Mouse (Mus musculus): ENCODE data around the gene A930033H14Rik. TPM values are rescaled to one million over a fixed set of nuclear protein-coding genes. Genes with fewer than 3 reads are reported as not detected.

A930033H14Rik gene
- total RNA-seq, 2 experiments from 2014 or later, result 2.4 to 2.8 TPM

DNA sequence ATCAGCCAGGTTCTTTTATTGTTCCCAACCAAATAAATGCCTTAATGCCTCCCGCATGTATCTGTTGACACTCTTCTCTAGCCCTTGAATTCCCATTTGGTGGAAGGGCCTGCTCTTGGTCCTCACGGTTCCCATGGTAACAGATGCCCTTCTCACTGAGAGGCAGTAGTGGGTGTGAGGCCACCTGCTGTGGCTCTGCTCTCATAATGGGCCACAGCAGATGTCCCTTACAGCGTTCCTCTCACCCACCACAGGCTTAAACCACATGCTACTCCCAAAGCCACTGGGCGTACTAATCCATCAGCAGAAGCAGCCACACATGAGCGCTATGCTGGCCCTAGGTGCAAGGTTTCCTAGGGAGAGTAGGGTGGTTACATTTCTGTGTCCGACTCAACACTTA is 25.4 kb upstream of the A930033H14Rik start:
- no peak for DNase-seq
- intact Hi-C loops (cut with DNase I), result no loop called here

DNA sequence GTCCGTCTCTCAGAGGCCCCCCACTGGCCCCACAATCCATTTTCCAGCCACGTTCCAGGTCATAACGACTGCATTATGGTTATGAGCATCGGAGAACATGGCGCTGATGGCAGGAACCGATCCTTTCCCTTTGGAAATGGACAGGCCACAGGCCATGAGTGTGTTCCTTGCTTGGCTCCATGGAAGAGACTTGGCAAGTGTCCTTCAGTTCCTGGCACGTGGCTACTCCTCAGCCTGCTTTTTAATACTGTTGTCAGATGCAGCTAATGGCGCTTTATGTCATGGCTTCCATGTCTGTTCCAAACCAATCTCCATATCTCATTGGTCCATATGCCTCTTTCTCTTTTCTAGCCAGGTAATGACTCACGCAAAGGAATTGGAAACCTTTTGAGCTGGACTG is 24.9 kb upstream of the A930033H14Rik start:
- intact Hi-C loops (cut with DNase I), result no loop called here
- DNase-seq, result no peak

DNA sequence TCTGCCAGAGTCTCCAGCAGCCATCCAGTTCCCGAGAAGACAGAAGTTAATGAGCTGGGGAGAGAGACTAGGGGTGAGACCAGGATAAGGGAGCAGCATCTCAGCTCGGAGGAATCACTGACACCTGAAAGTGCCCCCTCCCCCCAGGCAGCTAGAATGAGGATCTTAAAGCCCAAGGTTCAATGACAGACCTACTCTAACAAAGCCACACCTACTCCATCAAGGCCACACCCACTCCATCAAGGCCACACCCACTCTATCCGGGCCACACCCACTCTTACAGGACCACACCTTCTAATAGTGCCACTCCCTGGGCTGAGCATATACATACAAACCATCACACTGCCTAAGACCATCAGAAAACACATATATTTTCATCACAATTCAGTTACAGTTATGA is 24.3 kb upstream of the A930033H14Rik start:
- no peak for DNase-seq
- intact Hi-C loops (cut with DNase I), result no loop called here

DNA sequence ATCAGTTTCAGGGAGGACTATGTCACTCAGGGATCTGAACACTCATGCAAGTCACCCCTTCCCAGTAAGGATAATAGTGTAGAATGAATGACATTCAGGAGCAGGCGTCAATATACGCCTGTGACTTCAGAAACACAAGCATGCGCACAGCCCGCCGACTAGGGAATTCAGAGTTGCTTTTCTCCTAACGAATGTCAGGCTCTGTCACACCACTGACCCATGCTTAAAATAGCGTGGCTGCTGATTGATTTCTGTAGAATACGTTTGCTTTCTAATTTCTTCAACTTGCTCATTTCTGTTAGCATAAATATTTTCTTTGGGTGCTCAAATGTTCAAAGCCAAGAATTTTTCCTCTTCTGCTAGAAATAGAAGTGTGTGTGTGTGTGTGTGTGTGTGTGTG is 13.1 kb upstream of the A930033H14Rik start:
- DNase-seq, result no peak
- intact Hi-C loops (cut with DNase I), result no loop called here

DNA sequence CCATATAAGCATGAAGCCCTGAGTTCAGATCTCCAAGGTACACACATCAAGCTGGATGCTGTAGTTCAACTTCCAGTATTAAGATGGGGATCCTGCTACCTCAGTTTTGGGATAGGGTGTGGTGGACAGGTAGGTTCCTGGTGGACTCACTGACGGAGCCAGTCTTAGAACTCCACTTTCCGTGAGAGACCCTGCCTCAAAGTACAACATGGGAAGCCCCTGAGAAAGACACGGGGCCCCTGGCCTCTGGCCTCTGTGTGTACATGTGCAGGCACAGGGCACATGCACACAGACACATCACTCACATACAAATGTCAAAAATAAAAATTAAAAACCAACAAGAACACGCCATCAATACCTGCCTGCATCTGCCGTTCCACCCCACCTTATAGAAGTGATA is 12.6 kb upstream of the A930033H14Rik start:
- no peak for DNase-seq
- intact Hi-C loops (cut with DNase I), result no loop called here

DNA sequence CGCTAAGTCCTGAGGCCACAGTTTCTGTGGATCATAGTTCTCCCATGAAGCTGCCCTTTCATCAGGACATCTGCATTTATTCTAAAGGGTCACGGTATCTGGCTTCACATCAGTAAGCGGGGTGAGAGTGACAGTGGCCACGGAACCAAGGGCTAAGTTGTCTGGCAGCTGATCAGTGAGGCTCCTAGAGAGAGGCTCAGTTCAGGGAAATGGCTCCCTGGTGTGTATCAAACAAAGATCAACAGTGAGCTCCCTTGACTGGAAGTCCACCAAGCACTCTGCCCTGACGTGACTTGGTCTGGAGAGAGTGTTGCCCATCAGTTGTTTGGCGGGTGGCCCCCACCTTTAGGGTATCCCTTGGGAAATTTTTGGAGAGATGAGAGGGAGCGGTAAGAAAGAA is 11.4 kb upstream of the A930033H14Rik start:
- DNase-seq, result no peak

DNA sequence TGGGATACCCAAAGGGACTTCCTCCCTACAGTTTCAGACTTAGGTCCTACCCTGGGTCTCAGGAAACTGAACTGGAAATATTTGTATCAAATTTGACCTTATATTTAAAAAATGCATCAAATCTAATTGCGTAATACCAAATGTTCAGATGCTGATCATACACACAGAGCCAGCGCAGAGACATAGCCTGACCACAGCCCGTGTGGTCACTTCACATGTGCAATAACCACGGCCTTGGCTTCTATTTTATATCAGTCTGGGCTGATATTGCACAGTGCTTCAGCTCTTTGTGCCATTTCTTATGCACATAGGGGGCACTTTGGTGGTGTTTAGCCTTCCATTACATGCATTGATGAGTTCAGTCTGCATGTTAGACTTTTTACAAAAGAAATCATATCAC is 10.3 kb upstream of the A930033H14Rik start:
- intact Hi-C loops (cut with DNase I), result no loop called here
- no peak for DNase-seq

More for the DNA sequence above, 11.4 kb upstream of the A930033H14Rik start:
- intact Hi-C loops (cut with DNase I), result no loop called here

DNA sequence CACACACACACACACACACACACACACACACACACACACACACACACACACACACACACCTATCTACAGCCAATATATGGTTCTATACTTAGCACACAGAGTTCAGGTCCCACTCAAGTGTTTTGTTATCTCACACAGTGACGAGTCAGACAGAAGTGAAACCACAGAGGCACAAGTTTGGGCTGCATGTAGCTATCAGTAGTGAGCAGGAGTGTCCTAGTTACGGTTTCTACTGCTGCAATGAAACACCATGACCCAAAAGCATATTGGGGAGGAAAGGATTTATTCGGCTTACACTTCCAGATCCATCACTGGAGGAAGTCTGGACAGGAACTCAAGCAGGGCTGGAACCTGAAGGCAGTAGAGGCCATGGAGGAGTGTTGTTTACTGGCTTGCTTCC is 9.1 kb upstream of the A930033H14Rik start:
- intact Hi-C loops (cut with DNase I), result no loop called here
- DNase-seq, result no peak

DNA sequence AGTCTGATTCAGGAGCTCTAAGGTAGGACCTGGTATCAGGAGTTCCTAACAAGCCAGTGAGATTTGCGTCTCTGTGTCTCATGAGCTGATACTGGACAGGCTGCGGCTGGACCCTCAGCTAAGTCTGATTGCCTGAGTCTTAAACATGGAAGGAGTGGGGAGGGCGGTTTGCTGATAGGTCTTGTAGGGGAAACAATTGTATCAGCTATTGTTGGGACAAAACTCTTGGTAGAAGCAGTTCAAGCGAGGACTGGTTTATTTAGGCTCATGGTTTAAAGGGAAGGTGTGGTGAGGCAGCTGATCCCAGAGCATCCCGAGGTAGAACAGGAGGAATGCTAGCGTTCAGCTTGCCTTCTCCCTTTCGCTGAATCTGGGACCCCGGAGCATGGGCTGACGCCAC is 8.2 kb upstream of the A930033H14Rik start:
- DNase-seq, result no peak
- intact Hi-C loops (cut with DNase I), result no loop called here

DNA sequence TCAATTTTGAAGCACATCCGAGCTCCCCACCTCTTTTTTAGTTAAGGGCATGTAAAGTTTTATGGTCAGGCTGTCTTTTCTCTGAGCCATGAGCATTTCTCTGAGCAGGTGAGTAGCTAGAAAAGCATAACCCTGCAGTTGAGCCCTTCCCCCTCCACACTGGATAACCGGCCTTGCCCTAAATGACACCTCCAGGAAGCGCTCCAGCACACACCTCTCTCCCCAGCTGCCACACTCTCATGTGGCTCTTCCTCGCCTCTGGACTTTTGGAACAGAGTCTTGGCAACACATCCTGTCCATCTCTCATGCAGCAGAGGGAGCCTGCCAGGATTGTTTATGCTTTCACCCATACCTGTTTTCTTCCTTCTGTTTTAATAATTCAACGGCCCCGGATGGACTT is 7.4 kb upstream of the A930033H14Rik start:
- DNase-seq, result peak; percentile 55 to 59
- intact Hi-C loops (cut with DNase I), result no loop called here

DNA sequence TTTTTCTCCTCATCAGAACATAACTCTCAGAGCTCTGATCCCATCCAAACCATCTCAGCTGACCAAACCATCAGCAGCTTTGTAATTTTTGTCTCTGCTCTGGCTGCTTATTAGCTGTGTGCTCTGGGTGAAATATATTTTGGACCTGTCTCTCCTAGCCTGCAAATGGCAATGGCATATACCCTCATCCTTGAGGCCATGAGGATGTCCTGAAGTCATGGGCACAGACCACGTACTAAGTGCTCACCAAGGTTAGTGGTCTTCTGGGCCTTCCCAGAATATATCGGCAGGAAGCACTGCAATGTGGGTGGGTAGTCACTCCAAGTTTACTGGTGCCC is 6.4 kb upstream of the A930033H14Rik start:
- DNase-seq, result no peak
- intact Hi-C loops (cut with DNase I), result no loop called here

DNA sequence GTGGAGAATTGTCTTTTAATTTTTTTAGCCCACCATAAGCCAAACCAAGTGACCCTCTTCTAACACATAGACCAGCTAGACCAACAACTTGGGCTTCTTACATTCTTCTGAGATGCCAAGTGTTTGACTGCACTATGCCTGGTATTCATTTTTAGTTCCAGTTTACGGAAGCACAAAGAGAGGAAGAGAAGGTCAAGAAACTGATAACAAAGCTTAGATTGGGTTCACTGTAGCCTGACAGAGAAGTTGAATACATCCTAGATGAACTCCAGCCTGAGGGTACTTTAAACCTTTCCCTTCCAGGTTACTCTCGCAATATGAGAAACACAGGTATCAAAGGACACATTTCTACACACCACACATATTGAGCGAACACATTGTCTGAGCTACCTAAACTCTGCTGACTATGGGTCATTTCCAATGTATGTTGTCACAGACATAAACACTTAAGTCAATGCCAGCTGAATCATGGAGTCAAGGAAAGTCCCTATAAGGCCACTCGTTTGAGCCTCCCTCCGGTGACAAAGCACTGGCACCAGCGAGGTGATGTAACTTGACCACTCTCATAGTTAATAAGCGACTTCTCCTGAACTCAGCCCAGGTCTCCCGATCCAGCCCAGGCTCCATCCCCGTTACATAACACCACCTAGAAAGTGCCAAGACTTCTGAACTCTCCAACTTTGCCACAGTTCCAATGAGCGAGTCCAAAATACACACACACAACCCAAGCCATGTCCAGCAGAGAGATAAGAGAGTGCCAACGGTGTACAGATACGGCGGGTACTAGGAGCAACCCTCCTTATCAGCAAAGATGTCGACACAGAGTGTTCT is 5.8 kb upstream of the A930033H14Rik start:
- DNase-seq, result peak; percentile 64 to 69
- intact Hi-C loops (cut with DNase I), result no loop called here

DNA sequence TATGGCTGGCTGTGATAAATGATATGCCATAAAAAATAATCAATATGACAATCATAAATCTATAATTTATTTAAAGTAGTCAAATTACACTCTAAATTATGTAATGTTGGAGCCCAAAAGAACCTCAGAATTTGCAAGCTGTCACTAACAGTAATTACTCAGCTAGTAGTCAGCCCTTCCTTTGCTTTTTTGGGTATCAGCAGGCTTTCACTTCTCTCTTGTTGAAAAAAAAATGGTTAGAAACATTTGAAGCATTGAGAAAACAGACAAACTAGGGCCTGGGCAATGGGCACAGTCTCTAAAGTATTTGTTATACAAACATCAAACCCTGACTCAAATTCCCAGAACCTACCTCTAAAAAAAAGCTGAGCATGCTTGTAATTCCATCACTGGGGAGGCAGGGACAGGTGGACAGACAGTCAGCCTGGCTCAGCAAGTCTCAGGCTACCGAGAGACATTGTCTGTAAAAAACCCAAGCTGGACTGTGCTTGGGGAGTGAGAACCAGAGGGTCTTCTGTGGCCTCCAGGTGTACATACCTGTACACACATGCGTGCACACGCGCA is 4.3 kb upstream of the A930033H14Rik start:
- DNase-seq, result no peak
- intact Hi-C loops (cut with DNase I), result no loop called here

DNA sequence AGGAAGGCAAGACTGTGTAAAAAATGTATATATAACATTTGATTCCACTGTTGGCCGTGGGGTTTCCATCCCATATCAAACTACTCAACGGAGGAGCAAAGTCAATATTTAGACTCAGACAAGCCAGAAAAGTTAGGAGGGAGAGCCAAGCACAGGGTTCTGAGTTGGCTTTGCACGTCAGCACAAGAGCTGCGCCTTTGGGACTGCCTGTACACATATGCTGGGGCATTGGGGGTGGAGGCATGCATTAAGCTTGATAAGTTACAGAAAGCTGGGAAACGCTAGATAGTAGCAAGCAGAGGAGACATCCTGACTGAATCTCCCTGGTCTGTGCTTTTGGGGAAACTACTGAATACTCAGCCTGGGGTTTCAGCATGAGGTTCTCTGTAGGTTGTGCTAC is 1.1 kb upstream of the A930033H14Rik start:
- DNase-seq, result peak in 1 of 2 experiments; percentile 31
- intact Hi-C loops (cut with DNase I), result loop anchor here (2.0 kb wide), 2 partner anchors 27 to 49 kb away; no protein-coding TSS in a partner anchor

DNA sequence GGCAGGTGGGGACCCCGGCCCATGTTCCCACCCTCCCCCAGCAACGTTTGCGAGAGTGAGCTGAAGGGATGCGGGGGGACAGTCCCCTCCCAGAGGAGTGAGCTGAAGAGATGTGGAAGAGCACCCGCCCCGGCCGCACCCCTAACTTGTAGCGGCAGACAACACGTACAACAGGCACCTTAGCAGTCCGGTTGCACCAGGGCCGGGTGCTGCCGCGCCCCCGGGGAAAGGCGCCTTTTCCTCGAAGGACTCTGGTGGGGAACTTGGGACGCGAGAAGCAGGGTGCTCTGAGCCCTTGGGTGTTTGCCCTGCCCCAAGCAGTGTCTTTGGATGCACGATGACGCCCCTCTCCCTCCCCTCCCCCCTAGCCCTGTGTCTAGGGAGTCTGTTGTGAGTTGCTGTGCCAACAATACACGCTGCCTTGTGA is 566 bp upstream of the A930033H14Rik start:
- DNase-seq, result peak in 1 of 2 experiments; percentile 43
- intact Hi-C loops (cut with DNase I), result loop anchor here (2.0 kb wide), 2 partner anchors 27 to 49 kb away; no protein-coding TSS in a partner anchor

DNA sequence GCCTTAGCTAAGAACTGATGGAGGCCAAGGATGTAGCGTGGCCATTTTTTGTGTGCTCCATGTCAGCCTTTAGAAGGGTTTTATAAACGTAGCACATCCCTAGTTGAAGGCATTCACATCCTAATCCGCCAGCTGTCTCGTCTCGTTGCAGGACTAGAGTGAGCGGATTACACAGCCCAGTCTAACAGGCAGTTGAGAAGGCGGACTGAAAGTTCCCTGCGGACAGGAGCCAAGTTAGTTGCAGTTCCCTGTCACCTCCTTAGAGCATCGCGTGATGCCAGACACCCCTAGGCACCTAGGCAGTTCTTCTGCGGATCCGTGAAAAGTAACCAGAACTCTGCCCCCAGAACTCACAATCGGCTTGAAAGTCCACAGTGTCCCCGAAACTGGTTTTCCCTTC is 922 bp downstream of the A930033H14Rik start:
- intact Hi-C loops (cut with DNase I), result loop anchor here (2.0 kb wide), 2 partner anchors 25 to 51 kb away; no protein-coding TSS in a partner anchor
- peak; percentile 52 to 53 for DNase-seq

DNA sequence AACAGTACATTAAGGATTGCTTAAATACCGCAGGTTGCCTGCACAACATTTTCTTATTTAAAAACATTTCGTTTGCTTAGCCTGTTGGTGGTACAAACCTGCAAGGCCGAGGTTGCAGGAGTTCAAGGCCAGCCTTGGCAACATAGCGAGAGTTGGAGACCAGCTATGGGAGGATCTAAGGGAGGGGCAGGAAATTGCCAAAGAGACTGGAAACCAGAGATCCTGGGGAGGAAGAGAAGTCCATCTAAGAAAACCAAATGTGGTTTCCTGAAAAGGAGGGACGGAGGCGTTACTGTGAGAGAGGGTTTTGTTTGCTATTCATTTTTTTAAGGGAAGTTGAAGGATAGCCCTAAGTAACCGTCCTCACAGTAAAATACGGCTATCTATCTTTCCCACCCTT is 1.3 kb downstream of the A930033H14Rik start:
- intact Hi-C loops (cut with DNase I), result no loop called here
- peak; percentile 31 to 47 for DNase-seq

DNA sequence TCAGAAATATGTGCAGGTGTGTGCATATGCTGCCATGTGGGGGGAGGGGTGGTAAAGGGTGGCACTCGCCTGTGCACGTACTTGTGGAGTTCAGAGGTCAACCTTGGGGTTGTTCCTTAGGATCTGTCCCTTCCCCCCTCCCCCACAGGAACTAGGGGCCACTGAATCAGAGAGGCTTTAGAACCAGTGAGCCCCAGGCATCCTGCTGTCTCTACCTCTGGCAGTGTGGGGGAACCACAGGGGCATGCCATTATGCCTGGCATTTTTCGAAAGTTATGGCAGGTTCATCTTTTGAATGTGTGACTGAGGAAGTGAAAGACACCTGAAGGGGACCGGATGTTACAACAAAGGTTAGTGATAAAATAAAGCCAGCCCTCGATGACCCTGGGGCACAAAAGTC is 2.2 kb downstream of the A930033H14Rik start:
- DNase-seq, result no peak
- intact Hi-C loops (cut with DNase I), result no loop called here

DNA sequence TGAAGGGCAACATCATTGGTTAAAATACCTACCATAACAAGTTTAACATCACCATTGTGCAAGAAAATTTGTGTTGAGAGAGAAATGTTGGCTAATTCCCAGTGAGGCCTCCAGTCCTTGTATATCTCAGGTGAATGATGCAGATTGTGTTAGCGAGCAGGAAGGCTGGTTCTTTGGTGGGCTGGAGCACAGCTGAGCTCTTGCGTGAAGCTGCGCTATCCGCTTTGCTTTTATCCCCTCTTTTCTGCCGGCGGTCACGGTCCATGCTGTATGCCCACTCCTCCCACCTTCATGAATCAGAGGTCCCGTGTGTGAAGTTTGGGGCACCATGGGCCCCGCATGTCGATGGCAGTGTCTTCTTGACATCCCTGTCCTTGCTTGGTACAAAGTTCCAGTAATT is 2.9 kb downstream of the A930033H14Rik start:
- DNase-seq, result no peak
- intact Hi-C loops (cut with DNase I), result no loop called here

DNA sequence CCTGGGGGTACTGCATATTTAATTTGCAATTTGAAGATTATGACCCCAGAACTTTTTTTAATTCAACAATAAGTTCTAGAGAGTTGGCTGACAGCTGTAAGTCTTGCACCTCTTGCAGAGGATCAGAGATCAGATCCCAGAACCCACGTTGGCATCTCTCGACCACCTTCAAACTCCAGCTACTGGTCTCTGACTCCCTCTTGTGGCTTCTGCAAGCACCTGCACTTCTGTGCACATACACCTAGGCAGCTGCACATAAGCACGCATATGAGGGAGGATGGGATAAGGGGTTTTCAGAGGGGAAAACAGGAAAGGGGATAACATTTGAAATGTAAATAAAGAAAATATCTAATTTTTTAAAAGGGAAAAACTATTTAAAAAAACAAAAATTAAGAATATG is 4.2 kb downstream of the A930033H14Rik start:
- intact Hi-C loops (cut with DNase I), result loop anchor here (1.0 kb wide), 1 partner anchor 19 kb away; no protein-coding TSS in a partner anchor
- no peak for DNase-seq

DNA sequence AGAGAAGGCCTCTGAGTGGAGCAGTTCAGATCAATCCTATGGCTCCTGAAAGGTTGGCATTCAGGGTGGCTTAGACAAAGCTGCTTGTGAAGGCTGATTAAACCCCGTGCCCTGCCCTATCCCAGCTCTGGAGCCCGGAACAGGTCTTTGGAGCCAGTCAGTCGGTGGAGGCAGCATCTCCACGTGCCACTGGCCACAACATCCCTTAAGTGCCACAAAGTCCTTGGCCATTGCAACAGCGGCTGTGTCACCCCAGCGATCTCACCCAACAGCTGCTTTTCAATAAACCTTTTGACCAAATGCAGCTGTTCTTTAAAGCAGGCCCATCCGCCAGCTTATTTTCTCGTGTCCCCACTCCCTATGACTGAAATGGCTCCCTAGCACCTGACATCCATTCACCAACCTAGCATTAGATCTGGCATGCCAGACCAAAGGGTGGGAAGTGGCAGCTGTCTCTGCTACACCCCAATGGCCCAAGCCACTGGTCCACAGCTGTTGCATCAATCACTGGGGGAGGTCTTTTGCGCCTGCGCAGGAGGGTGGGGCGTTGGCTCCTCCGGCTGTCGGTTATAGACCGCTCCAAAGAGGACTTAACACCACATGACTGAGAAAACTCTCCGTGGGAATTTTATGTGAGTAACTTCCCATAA is 4.8 kb downstream of the A930033H14Rik start:
- DNase-seq, result peak; percentile 45 to 56
- intact Hi-C loops (cut with DNase I), result loop anchor here (1.0 kb wide), 1 partner anchor 19 kb away; no protein-coding TSS in a partner anchor
